Mouse (Mus musculus): ENCODE measurements around the gene Vgll4. TPM values are rescaled to one million over a fixed set of nuclear protein-coding genes. Genes with fewer than 3 reads are reported as not detected.
A peak's percentile ranks its signal among the peaks of the same experiment; 100 is the strongest.

Gene Vgll4
- total and polyA plus RNA-seq, 2 experiments: 24.3 to 44.5 TPM

DNA sequence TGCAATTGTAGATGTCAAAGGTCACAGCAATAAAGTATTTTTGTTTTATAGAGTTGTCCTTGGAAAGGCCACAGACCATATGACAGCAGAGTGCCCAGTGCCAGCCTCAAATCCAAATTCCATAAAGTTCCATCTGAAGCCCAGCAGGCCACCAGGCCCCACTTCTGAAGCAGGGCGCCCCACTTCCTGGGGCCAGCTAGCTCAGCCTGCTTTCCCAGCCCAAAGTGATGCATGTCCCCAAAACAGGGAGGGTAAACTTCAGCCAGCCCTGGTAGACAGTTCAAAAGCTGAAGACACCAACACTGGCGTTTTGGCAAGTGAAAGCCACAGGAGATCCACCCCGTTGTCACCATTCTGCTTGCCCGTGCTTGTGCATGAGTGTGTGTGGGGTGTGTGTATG, 157.0 kb downstream of the Vgll4 start:
- no peak for DNase-seq (ENCODE audit: extremely low read depth, low read depth, low spot score)
- Histone ChIP-seq H3K27ac (replicated peaks; ENCODE audit: insufficient read depth, low read depth, low read length) (no peak overlapping the region), H3K27me3 (ENCODE audit: control insufficient read depth, insufficient read depth, low read length) (no peaks in the 10 kb centered on the region), H3K79me2 (ENCODE audit: control insufficient read depth, insufficient read depth, low read length) (no peaks in the 10 kb centered on the region; the same call in 1 of the 2 replicates), H3K4me1 (ENCODE audit: control insufficient read depth, insufficient read depth, low read length) (peaks cover 5% of the 10 kb centered on the region), H3K36me3 (ENCODE audit: control insufficient read depth, insufficient read depth, low read length) (no peaks in the 10 kb centered on the region), H3K9ac (ENCODE audit: low read depth, low read length) (no peak overlapping the region), H3K4me3 (ENCODE audit: insufficient read depth, low read depth, low read length) (no peak overlapping the region)
- 78% methylated on average over 4 of the region's 4 CpGs for WGBS
- no peak for TF ChIP-seq POLR2A (IDR thresholded peaks at IDR 0.05; ENCODE audit: extremely low read depth, insufficient read depth, low read length)
- no peak for TF ChIP-seq CTCF (IDR thresholded peaks at IDR 0.05; ENCODE audit: low read depth, low read length)

DNA sequence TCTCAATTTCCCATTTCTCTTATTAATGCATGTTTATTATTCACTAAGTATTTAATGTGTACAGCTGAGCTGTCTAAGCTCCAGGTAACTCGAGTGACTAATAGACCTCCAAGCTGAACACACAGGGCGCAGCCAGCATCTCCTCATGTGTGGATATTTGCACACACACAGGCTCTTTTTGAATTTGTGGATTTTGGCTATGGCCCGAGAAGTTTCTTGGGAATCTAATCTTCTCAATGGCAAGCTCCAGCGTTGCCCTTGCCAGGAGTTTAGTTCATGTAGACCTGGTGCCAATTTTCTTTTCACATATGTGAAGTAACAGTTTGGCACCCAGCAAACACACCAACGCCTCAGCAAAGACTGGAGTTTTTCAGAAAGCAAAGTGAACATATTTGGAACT, 157.5 kb downstream of the Vgll4 start:
- Histone ChIP-seq H3K36me3 (ENCODE audit: control insufficient read depth, insufficient read depth, low read length) (no peaks in the 10 kb centered on the region), H3K27me3 (ENCODE audit: control insufficient read depth, insufficient read depth, low read length) (no peaks in the 10 kb centered on the region), H3K4me3 (ENCODE audit: insufficient read depth, low read depth, low read length) (no peak overlapping the region), H3K4me1 (ENCODE audit: control insufficient read depth, insufficient read depth, low read length) (peaks cover 5% of the 10 kb centered on the region), H3K27ac (replicated peaks; ENCODE audit: insufficient read depth, low read depth, low read length) (no peak overlapping the region), H3K79me2 (ENCODE audit: control insufficient read depth, insufficient read depth, low read length) (no peaks in the 10 kb centered on the region; the same call in 1 of the 2 replicates), H3K9ac (ENCODE audit: low read depth, low read length) (no peak overlapping the region)
- DNase-seq (ENCODE audit: extremely low read depth, low read depth, low spot score): peak; percentile 86
- no peak for TF ChIP-seq CTCF (IDR thresholded peaks at IDR 0.05; ENCODE audit: low read depth, low read length)
- no peak for TF ChIP-seq POLR2A (IDR thresholded peaks at IDR 0.05; ENCODE audit: extremely low read depth, insufficient read depth, low read length)
- WGBS: 18% methylated on average over 5 of the region's 5 CpGs

Other genes starting within 250 kb of the Vgll4 start
- 4.3 and 4.8 TPM in 2 replicates for gene Tamm41, start 67.9 kb upstream of the Vgll4 start, total RNA-seq (2014; rRNA removed)
- gene Tamm41, start 67.9 kb upstream of the Vgll4 start, polyA plus RNA-seq (2012; rRNA removed): 7.9 and 8.0 TPM in 2 replicates
- gene Syn2, start 164.9 kb upstream of the Vgll4 start, total RNA-seq (2014; rRNA removed): 0.18 and 0.27 TPM in 2 replicates
- 0.06 and 0.07 TPM in 2 replicates for gene Syn2, start 164.9 kb upstream of the Vgll4 start, polyA plus RNA-seq (2012; rRNA removed)

Data from liver, adult 2 months (tissue).